ENCODE assay signal across 8 mouse cellular contexts in the genomic region with DNA sequence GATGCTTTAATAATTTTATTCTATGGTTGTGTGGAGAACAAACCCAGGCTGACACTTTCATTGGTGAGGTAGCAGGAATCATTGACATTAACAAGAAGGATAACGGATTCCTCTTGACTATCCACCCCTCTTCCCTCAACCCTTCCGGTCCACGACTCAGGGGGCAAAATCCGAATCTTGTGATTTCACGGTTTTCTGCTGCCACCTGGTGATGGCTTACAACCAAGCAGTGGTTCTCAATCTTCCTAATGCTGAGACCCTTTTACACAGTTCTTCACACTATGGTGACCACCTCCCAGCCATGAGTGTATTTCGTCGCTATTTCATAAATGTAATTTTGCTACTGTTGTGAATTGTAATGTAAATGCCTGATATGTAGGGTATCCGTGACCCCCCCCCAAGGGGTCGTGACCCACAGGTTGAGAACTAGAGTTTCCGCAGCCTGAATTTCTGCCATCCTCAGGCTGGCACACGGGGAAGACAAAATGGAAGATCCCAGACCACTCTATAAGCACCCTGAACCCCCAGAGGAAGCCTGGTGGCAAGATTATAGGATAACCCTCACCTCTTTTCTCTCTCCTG. TPM values are rescaled to one million over a fixed set of nuclear protein-coding genes. Genes with fewer than 3 reads are reported as not detected.
DNase-seq lines count a peak whose midpoint lies in the region; ATAC-seq and TF ChIP-seq lines count a peak whose summit lies in the region.
"Had no signal": no experiment of that assay in that cellular context is flagged by ENCODE, and none has a peak within 500 bp of the region (broad histone marks: within the 10 kb centered on the region; RNA-seq: fewer than 3 reads in every experiment).

No protein-coding gene starts in this region.

- DNase-seq in liver, embryonic 11.5 days (ENCODE audit: low spot score) = no peak
- DNase-seq in liver = no peak
- DNase-seq in liver, embryonic 13.5 days = no peak
- DNase-seq in stomach, postnatal 0 days (ENCODE audit: low spot score) = no peak
- no peak for DNase-seq in yolk sac, embryonic 10.5 days (ENCODE audit: low spot score)
- DNase-seq in midbrain, embryonic 10.5 days (ENCODE audit: low spot score) = no peak

- 0 out of 2 replicates have a peak, but pooled peaks have one; percentile 29 for ATAC-seq in liver, embryonic 11.5 days (replicated peaks; ENCODE audit: low FRiP score)
- ATAC-seq in liver, embryonic 13.5 days (ENCODE audit: low read depth) = no peak
- no peak for ATAC-seq in stomach, postnatal 0 days (ENCODE audit: low FRiP score, low TSS enrichment)

- no peak for TF ChIP-seq POLR2A in bone marrow, adult 2 months (IDR thresholded peaks at IDR 0.05; ENCODE audit: borderline replicate concordance, control insufficient read depth, low read depth, low read length)

- no peak overlapping the region for H3K4me3 ChIP-seq in liver, embryonic 11.5 days (ENCODE audit: low read depth, low read length)
- no peak overlapping the region for H3K4me3 ChIP-seq in bone marrow, adult 2 months (replicated peaks; ENCODE audit: control insufficient read depth, low read depth, low read length)
- H3K4me3 ChIP-seq in liver, embryonic 13.5 days (replicated peaks) = peak overlapping the region; percentile 29; the same call in 1 of the 2 replicates
- no peak overlapping the region for H3K4me3 ChIP-seq in stomach, postnatal 0 days (ENCODE audit: low read depth, low read length)
- no peak overlapping the region for H3K4me3 ChIP-seq in midbrain, embryonic 10.5 days
- H3K4me3 ChIP-seq: heart, embryonic 13.5 days had no signal

- no peaks in the 10 kb centered on the region for H3K4me1 ChIP-seq in liver, embryonic 11.5 days (replicated peaks; ENCODE audit: control insufficient read depth, insufficient read depth, low read length)
- H3K4me1 ChIP-seq in bone marrow, adult 2 months (ENCODE audit: control insufficient read depth, insufficient read depth, low read length) = peaks cover 2% of the 10 kb centered on the region; the same call in 1 of the 2 replicates
- peaks cover 10% of the 10 kb centered on the region; the same call in 1 of the 2 replicates for H3K4me1 ChIP-seq in liver, embryonic 13.5 days (replicated peaks)
- no peaks in the 10 kb centered on the region for H3K4me1 ChIP-seq in stomach, postnatal 0 days (replicated peaks; ENCODE audit: control insufficient read depth, insufficient read depth)
- no peaks in the 10 kb centered on the region for H3K4me1 ChIP-seq in midbrain, embryonic 10.5 days
- H3K4me1 ChIP-seq: heart, embryonic 13.5 days had no signal

- no peaks in the 10 kb centered on the region; the same call in 1 of the 2 replicates for H3K27me3 ChIP-seq in liver, embryonic 11.5 days (replicated peaks; ENCODE audit: control insufficient read depth, insufficient read depth, low read length)
- H3K27me3 ChIP-seq in liver, embryonic 13.5 days = peaks cover 6% of the 10 kb centered on the region
- H3K27me3 ChIP-seq in stomach, postnatal 0 days (ENCODE audit: control insufficient read depth, insufficient read depth, low read length) = no peaks in the 10 kb centered on the region
- H3K27me3 ChIP-seq in midbrain, embryonic 10.5 days (ENCODE audit: low read depth, poor library complexity, severe bottlenecking) = no peaks in the 10 kb centered on the region
- H3K27me3 ChIP-seq: heart, embryonic 13.5 days had no signal

- H3K9ac ChIP-seq in liver, embryonic 11.5 days (ENCODE audit: low read depth, low read length) = no peak overlapping the region
- H3K9ac ChIP-seq in liver, embryonic 13.5 days = no peak overlapping the region
- no peak overlapping the region for H3K9ac ChIP-seq in stomach, postnatal 0 days (ENCODE audit: low read length)
- H3K9ac ChIP-seq: heart, embryonic 13.5 days had no signal

- no peaks in the 10 kb centered on the region for H3K36me3 ChIP-seq in liver, embryonic 11.5 days (ENCODE audit: control insufficient read depth, insufficient read depth, low read length)
- H3K36me3 ChIP-seq in liver, embryonic 13.5 days = no peaks in the 10 kb centered on the region
- no peaks in the 10 kb centered on the region for H3K36me3 ChIP-seq in stomach, postnatal 0 days (ENCODE audit: control insufficient read depth, insufficient read depth, low read length)
- H3K36me3 ChIP-seq in midbrain, embryonic 10.5 days = no peaks in the 10 kb centered on the region
- H3K36me3 ChIP-seq: heart, embryonic 13.5 days had no signal

- H3K9me3 ChIP-seq in liver, embryonic 11.5 days (ENCODE audit: control insufficient read depth, low read length) = no peaks in the 10 kb centered on the region
- no peaks in the 10 kb centered on the region for H3K9me3 ChIP-seq in liver, embryonic 13.5 days (replicated peaks)
- H3K9me3 ChIP-seq in stomach, postnatal 0 days (ENCODE audit: control insufficient read depth, low read length) = no peaks in the 10 kb centered on the region
- H3K9me3 ChIP-seq in midbrain, embryonic 10.5 days (replicated peaks) = no peaks in the 10 kb centered on the region
- H3K9me3 ChIP-seq: heart, embryonic 13.5 days had no signal

- 51% methylated on average over 11 of the region's 11 CpGs for WGBS in liver, embryonic 11.5 days
- WGBS in bone marrow, adult 2 months = 25% methylated on average over 11 of the region's 11 CpGs
- 39% methylated on average over 11 of the region's 11 CpGs for WGBS in liver, embryonic 13.5 days (ENCODE audit: insufficient replicate concordance)
- 58% methylated on average over 11 of the region's 11 CpGs for WGBS in stomach, postnatal 0 days
- WGBS in midbrain, embryonic 10.5 days = 67% methylated on average over 11 of the region's 11 CpGs

- no peak for TF ChIP-seq EP300 in stomach, postnatal 0 days (optimal IDR thresholded peaks at IDR 0.05)

- H3K4me2 ChIP-seq in liver, embryonic 11.5 days = peak overlapping the region; percentile 56
- H3K4me2 ChIP-seq in liver, embryonic 13.5 days = peak overlapping the region; percentile 44
- no peak overlapping the region for H3K4me2 ChIP-seq in stomach, postnatal 0 days (replicated peaks; ENCODE audit: low read depth)
- H3K4me2 ChIP-seq: heart, embryonic 13.5 days had no signal

- peak; percentile 41; the same call in 1 of the 2 replicates for TF ChIP-seq CTCF in bone marrow, adult 2 months (IDR thresholded peaks at IDR 0.05; ENCODE audit: control insufficient read depth, insufficient read depth, low read length)
- peak; percentile 61 for TF ChIP-seq CTCF in stomach, postnatal 0 days (IDR thresholded peaks at IDR 0.05; ENCODE audit: low read depth)

- H3K27ac ChIP-seq in liver, embryonic 11.5 days (ENCODE audit: low read depth, low read length) = no peak overlapping the region
- H3K27ac ChIP-seq in bone marrow, adult 2 months (ENCODE audit: control insufficient read depth, insufficient read depth, low read depth, low read length, poor library complexity) = no peak overlapping the region
- H3K27ac ChIP-seq in liver, embryonic 13.5 days = no peak overlapping the region
- no peak overlapping the region for H3K27ac ChIP-seq in stomach, postnatal 0 days (replicated peaks)
- H3K27ac ChIP-seq in midbrain, embryonic 10.5 days (replicated peaks) = no peak overlapping the region
- H3K27ac ChIP-seq: heart, embryonic 13.5 days had no signal

RNA-seq across cellular contexts. Expression of a gene that starts 52.7 kb away (rescaled TPM):
- polyA plus RNA-seq in liver, embryonic 11.5 days (2014; fragmentation: Nextera tagmentation; extraction: Ambion mirVana) = not detected in 2 replicates
- 1.5 TPM in 1 of 2 replicates, not detected in the other for polyA plus RNA-seq in bone marrow, adult 2 months (2011; ENCODE audit: insufficient read depth, insufficient read length, low replicate concordance, missing spikeins)
- not detected in 2 replicates for polyA plus RNA-seq in liver, embryonic 13.5 days (2015; fragmentation: Nextera tagmentation; extraction: Ambion mirVana)
- polyA plus RNA-seq in stomach, postnatal 0 days (2015; fragmentation: Nextera tagmentation; extraction: Ambion mirVana) = not detected in 2 replicates
- polyA plus RNA-seq in midbrain, embryonic 10.5 days (2016; fragmentation: Nextera tagmentation; extraction: Ambion mirVana) = 0.26 TPM in 1 of 2 replicates, not detected in the other
- polyA plus RNA-seq: heart, embryonic 13.5 days had no signal
